Mouse (Mus musculus): ENCODE measurements around the gene Spns3. TPM values are rescaled to one million over a fixed set of nuclear protein-coding genes. Genes with fewer than 3 reads are reported as not detected.
"Not testable (repeated sequence)": the region's sequence is repeated elsewhere in the genome, so short reads cannot be mapped to it uniquely, and the experiment has no call there.

The Spns3 gene
- total and polyA plus RNA-seq, 2 experiments = under 0.01 to 0.06 TPM

DNA sequence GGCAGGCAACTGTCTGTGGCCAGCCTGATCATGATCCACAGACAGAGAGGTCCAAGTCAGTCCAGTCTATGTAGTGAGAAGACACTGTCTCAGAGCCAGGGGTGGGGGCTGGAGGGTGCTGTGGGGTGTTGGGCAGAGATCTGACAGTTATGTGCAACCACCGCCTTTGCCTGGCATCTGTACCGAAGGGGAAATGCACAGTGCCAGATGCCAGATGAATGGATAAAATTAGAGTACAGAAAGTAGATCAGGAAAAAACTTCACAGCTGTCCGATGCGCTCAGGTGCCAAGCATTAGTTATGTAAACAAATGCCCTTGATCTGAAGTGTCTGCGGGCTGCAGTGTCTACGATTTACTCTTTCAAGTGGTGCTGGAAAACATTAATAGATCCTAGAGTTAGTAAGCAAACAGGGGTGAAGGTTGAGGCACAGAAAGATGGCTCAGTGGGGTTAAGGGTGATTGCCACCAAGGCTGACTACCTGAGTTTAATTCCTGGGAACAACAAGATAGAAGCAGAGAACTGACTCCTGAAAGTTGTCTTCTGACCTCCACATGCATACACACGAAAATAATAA lies 1.3 kb upstream of the Spns3 start:
- Histone ChIP-seq H3K79me2 (ENCODE audit: control insufficient read depth, insufficient read depth, low read length) (no peaks in the 10 kb centered on the region), H3K4me3 (ENCODE audit: insufficient read depth, low read depth, low read length) (no peak overlapping the region), H3K27me3 (ENCODE audit: control insufficient read depth, insufficient read depth, low read length) (no peaks in the 10 kb centered on the region), H3K9ac (ENCODE audit: low read depth, low read length) (no peak overlapping the region), H3K27ac (replicated peaks; ENCODE audit: insufficient read depth, low read depth, low read length) (no peak overlapping the region), H3K4me1 (ENCODE audit: control insufficient read depth, insufficient read depth, low read length) (no peaks in the 10 kb centered on the region), H3K36me3 (ENCODE audit: control insufficient read depth, insufficient read depth, low read length) (no peaks in the 10 kb centered on the region)
- TF ChIP-seq CTCF (IDR thresholded peaks at IDR 0.05; ENCODE audit: low read depth, low read length) = no peak
- no peak for TF ChIP-seq POLR2A (IDR thresholded peaks at IDR 0.05; ENCODE audit: extremely low read depth, insufficient read depth, low read length)
- 30% methylated on average over 7 of the region's 7 CpGs for WGBS
- DNase-seq (ENCODE audit: extremely low read depth, low read depth, low spot score) = peak; percentile 68

DNA sequence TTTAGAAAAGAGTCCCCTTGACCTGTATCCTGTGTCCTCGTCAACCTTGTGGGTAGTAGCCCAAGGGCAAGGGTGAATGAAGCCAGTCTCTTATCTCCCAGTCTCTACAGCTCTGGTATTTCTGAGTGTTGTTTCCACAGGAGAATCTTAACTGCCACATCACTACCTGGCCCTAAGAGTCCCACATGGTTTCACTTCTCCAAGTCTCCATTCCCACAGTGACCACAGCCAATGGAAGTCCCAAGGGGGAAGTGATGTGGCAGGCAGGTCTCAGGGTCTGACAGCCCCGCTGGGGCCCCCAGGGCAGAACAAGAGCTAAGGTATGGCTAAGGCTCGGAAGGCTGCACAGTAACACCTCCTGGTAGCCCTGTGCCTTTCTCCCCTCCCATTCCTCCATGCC lies 3.1 kb downstream of the Spns3 start:
- WGBS = 75% methylated on average over 3 of the region's 3 CpGs
- Histone ChIP-seq H3K9ac (ENCODE audit: low read depth, low read length) (no peak overlapping the region), H3K27me3 (ENCODE audit: control insufficient read depth, insufficient read depth, low read length) (no peaks in the 10 kb centered on the region), H3K36me3 (ENCODE audit: control insufficient read depth, insufficient read depth, low read length) (no peaks in the 10 kb centered on the region), H3K4me1 (ENCODE audit: control insufficient read depth, insufficient read depth, low read length) (no peaks in the 10 kb centered on the region), H3K79me2 (ENCODE audit: control insufficient read depth, insufficient read depth, low read length) (no peaks in the 10 kb centered on the region), H3K27ac (replicated peaks; ENCODE audit: insufficient read depth, low read depth, low read length) (no peak overlapping the region), H3K4me3 (ENCODE audit: insufficient read depth, low read depth, low read length) (no peak overlapping the region)
- TF ChIP-seq CTCF (IDR thresholded peaks at IDR 0.05; ENCODE audit: low read depth, low read length) = no peak
- TF ChIP-seq POLR2A (IDR thresholded peaks at IDR 0.05; ENCODE audit: extremely low read depth, insufficient read depth, low read length) = no peak
- no peak for DNase-seq (ENCODE audit: extremely low read depth, low read depth, low spot score)

DNA sequence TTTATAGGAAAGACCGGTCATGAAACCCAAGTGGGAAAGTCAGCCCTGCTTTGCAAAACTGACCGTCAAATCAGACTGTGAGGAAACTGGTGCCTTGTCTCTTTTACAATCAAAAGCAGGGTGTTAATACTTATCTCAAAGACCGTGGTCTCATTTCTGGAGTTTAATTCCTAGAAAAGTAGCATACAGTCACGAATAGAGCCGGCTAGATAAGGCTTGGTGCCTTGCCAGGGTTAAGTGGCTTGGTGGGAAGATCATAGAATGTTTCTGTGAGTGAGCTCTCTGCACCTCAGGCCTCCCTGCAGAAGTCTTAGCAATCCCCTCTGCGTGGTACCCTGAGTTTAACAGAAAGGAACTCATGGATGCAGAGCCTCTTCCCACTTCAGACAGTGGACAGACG lies 5.6 kb downstream of the Spns3 start:
- no peak for TF ChIP-seq CTCF (IDR thresholded peaks at IDR 0.05; ENCODE audit: low read depth, low read length)
- no peak for TF ChIP-seq POLR2A (IDR thresholded peaks at IDR 0.05; ENCODE audit: extremely low read depth, insufficient read depth, low read length)
- H3K27me3 ChIP-seq (ENCODE audit: control insufficient read depth, insufficient read depth, low read length) = no peaks in the 10 kb centered on the region
- WGBS = 73% methylated on average over 7 of the region's 7 CpGs

DNA sequence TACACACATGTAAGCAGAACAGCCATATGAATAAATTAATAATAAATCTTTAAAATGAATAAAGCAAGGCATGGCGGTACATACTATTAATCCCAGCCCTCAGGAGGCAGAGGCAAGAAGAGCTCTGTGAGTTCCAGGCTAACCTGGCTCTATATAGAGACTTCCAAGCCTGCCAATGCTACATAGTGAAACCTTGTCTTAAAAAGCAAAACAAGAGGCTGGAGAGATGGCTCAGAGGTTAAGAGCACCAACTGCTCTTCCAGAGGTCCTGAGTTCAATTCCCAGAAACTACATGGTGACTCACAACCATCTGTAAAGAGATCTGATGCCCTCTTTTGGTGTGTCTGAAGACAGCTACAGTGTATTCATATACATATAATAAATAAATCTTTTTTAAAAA lies 6.6 kb downstream of the Spns3 start:
- DNase-seq (ENCODE audit: extremely low read depth, low read depth, low spot score); H3K4me1 ChIP-seq (ENCODE audit: control insufficient read depth, insufficient read depth, low read length); H3K36me3 ChIP-seq (ENCODE audit: control insufficient read depth, insufficient read depth, low read length); H3K4me3 ChIP-seq (ENCODE audit: insufficient read depth, low read depth, low read length); H3K9ac ChIP-seq (ENCODE audit: low read depth, low read length); H3K27ac ChIP-seq (replicated peaks; ENCODE audit: insufficient read depth, low read depth, low read length); H3K27me3 ChIP-seq (ENCODE audit: control insufficient read depth, insufficient read depth, low read length); H3K79me2 ChIP-seq (ENCODE audit: control insufficient read depth, insufficient read depth, low read length): not testable (repeated sequence)
- 98% methylated on average over 1 of the region's 1 CpGs for WGBS

More for the DNA sequence above, 5.6 kb downstream of the Spns3 start:
- H3K79me2 ChIP-seq (ENCODE audit: control insufficient read depth, insufficient read depth, low read length) = no peaks in the 10 kb centered on the region
- H3K36me3 ChIP-seq (ENCODE audit: control insufficient read depth, insufficient read depth, low read length) = no peaks in the 10 kb centered on the region
- H3K9ac ChIP-seq (ENCODE audit: low read depth, low read length) = no peak overlapping the region
- no peak for DNase-seq (ENCODE audit: extremely low read depth, low read depth, low spot score)
- no peak overlapping the region for H3K4me3 ChIP-seq (ENCODE audit: insufficient read depth, low read depth, low read length)
- H3K27ac ChIP-seq (replicated peaks; ENCODE audit: insufficient read depth, low read depth, low read length) = no peak overlapping the region
- no peaks in the 10 kb centered on the region for H3K4me1 ChIP-seq (ENCODE audit: control insufficient read depth, insufficient read depth, low read length)

DNA sequence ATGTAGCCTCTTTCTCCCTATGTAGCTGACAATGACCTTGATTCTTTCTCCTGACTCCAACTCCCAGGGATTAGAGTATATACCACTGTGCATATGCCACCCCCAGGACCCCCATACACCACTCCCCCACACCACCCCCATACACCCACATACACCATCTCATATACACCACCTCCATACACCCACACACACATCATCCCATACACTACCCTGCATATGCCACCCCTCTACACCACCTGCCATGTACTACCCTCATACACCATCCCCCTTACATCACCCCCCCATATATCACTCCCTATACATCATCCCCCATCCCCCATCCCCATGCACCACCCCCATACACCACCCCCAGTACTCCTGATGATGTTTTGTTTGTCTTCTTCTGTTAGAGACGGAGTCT lies 7.7 kb downstream of the Spns3 start:
- TF ChIP-seq POLR2A (IDR thresholded peaks at IDR 0.05; ENCODE audit: extremely low read depth, insufficient read depth, low read length) (no peak), CTCF (IDR thresholded peaks at IDR 0.05; ENCODE audit: low read depth, low read length) (no peak)
- no peak overlapping the region for H3K4me3 ChIP-seq (ENCODE audit: insufficient read depth, low read depth, low read length)
- H3K27me3 ChIP-seq (ENCODE audit: control insufficient read depth, insufficient read depth, low read length) = no peaks in the 10 kb centered on the region
- 68% methylated on average over 1 of the region's 1 CpGs for WGBS
- H3K36me3 ChIP-seq (ENCODE audit: control insufficient read depth, insufficient read depth, low read length) = no peaks in the 10 kb centered on the region
- H3K27ac ChIP-seq (replicated peaks; ENCODE audit: insufficient read depth, low read depth, low read length) = no peak overlapping the region
- H3K4me1 ChIP-seq (ENCODE audit: control insufficient read depth, insufficient read depth, low read length) = no peaks in the 10 kb centered on the region
- H3K9ac ChIP-seq (ENCODE audit: low read depth, low read length) = no peak overlapping the region
- no peak for DNase-seq (ENCODE audit: extremely low read depth, low read depth, low spot score)
- H3K79me2 ChIP-seq (ENCODE audit: control insufficient read depth, insufficient read depth, low read length) = no peaks in the 10 kb centered on the region

DNA sequence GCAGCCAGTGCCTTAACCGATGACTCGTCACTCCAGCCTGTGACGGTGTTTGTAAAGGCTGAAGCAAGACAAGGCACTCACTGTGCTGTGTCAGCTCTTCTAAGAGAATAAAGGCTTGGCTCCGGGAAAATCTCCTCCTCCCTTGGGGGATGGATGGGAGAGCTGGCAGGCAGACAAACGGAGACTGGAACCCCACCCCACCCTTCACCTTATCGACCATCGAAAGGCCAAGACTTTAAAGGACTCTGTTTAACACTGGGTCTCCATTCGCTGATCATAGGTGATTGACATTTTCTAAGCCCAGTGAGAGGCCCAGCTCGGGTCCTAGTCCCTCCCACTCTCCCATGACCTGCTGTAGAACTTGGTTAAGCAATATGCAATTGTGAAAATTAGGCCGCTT lies 8.4 kb downstream of the Spns3 start:
- Histone ChIP-seq H3K27ac (replicated peaks; ENCODE audit: insufficient read depth, low read depth, low read length) (no peak overlapping the region), H3K36me3 (ENCODE audit: control insufficient read depth, insufficient read depth, low read length) (no peaks in the 10 kb centered on the region), H3K27me3 (ENCODE audit: control insufficient read depth, insufficient read depth, low read length) (no peaks in the 10 kb centered on the region), H3K9ac (ENCODE audit: low read depth, low read length) (no peak overlapping the region), H3K4me1 (ENCODE audit: control insufficient read depth, insufficient read depth, low read length) (no peaks in the 10 kb centered on the region), H3K79me2 (ENCODE audit: control insufficient read depth, insufficient read depth, low read length) (no peaks in the 10 kb centered on the region), H3K4me3 (ENCODE audit: insufficient read depth, low read depth, low read length) (no peak overlapping the region)
- no peak for DNase-seq (ENCODE audit: extremely low read depth, low read depth, low spot score)
- TF ChIP-seq POLR2A (IDR thresholded peaks at IDR 0.05; ENCODE audit: extremely low read depth, insufficient read depth, low read length) = no peak
- no peak for TF ChIP-seq CTCF (IDR thresholded peaks at IDR 0.05; ENCODE audit: low read depth, low read length)
- 83% methylated on average over 10 of the region's 10 CpGs for WGBS
